Mouse (Mus musculus): Measurements from ENCODE around the gene Nhej1. TPM values are rescaled to one million over a fixed set of nuclear protein-coding genes. Genes with fewer than 3 reads are reported as not detected.

The Nhej1 gene
- polyA plus RNA-seq, 1 experiment: 5.5 TPM

DNA sequence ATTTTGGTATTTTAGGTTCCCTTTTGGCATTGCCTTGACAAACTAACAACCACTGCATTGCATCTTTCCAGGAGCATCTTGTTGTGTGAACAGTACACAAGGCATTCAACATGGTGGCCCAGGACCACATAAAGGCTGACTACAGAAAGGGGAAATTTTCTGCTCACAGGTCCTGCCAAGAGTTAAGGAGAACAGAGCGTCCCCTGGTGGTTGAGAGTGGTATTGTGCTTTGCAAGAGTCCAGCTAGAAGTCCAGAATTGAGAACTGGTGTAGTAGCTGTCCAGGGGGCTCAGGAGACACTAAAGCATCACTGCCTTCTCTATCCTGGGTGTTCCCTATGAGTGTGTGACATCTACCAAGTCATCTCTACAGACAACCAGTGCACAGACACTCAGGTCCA is 124.5 kb downstream of the Nhej1 start:
- H3K4me1 ChIP-seq (replicated peaks; ENCODE audit: control insufficient read depth, insufficient read depth, low read length): no peaks in the 10 kb centered on the region
- no peaks in the 10 kb centered on the region for H3K36me3 ChIP-seq (ENCODE audit: control insufficient read depth, insufficient read depth, low read length)
- DNase-seq: peak; percentile 20
- WGBS: 3% methylated on average over 1 of the region's 1 CpGs
- no peak for TF ChIP-seq POLR2A (IDR thresholded peaks at IDR 0.05; ENCODE audit: control insufficient read depth, extremely low read depth, insufficient read depth, low read length, poor library complexity)
- TF ChIP-seq CTCF (IDR thresholded peaks at IDR 0.05; ENCODE audit: borderline replicate concordance, control insufficient read depth, extremely low read depth, insufficient read depth, low read length, poor library complexity): no peak
- no peak overlapping the region for H3K4me3 ChIP-seq (ENCODE audit: control insufficient read depth, insufficient read depth, low read length)
- H3K27ac ChIP-seq (ENCODE audit: control insufficient read depth, insufficient read depth, low read length): no peak overlapping the region
- H3K27me3 ChIP-seq (ENCODE audit: control insufficient read depth, insufficient read depth, low read length): no peaks in the 10 kb centered on the region

DNA sequence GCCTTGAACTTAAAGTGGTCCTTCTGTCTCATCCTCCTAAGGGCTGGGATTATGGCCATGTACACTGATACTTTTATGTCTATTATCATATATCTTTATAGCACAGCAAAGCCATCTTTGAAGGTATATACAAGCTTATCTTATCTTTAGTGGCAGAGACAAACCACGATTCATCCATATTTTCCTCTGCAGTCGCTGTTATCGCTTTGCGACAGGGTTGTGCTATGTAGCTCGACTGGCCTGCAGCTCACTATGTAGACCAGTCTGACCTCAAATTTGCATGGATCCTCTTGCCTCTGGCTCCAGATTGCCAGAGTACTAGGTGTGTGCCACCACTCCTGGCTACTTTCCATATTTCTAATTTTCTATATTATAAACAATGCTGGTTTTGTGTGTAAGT is 125.8 kb downstream of the Nhej1 start:
- no peaks in the 10 kb centered on the region for H3K4me1 ChIP-seq (replicated peaks; ENCODE audit: control insufficient read depth, insufficient read depth, low read length)
- H3K36me3 ChIP-seq (ENCODE audit: control insufficient read depth, insufficient read depth, low read length): no peaks in the 10 kb centered on the region
- no peak for DNase-seq
- no peak overlapping the region for H3K4me3 ChIP-seq (ENCODE audit: control insufficient read depth, insufficient read depth, low read length)
- no peak for TF ChIP-seq POLR2A (IDR thresholded peaks at IDR 0.05; ENCODE audit: control insufficient read depth, extremely low read depth, insufficient read depth, low read length, poor library complexity)
- H3K27ac ChIP-seq (ENCODE audit: control insufficient read depth, insufficient read depth, low read length): no peak overlapping the region
- whole genome bisulfite sequencing: 78% methylated on average over 5 of the region's 5 CpGs
- H3K27me3 ChIP-seq (ENCODE audit: control insufficient read depth, insufficient read depth, low read length): no peaks in the 10 kb centered on the region

DNA sequence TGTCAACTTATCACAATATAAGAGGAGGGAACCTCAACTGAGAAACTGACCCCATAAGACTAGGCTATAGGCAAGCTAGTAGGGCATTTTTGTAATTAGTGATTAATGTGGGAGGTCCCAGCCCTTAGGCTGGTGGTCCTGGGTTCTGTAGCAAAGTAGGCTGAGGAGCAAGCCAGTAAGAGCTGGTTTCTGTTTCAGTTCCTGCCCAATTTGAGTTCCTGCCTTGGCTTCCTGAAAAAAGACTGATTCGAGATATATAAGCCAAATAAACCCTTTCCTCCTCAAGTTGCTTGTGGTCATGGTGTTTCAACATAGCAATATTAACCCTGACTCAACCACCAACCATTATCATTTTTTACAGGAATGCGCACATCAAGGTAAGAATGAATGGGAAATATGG is 127.8 kb downstream of the Nhej1 start:
- H3K36me3 ChIP-seq (ENCODE audit: control insufficient read depth, insufficient read depth, low read length): no peaks in the 10 kb centered on the region
- DNase-seq: no peak
- H3K27ac ChIP-seq (ENCODE audit: control insufficient read depth, insufficient read depth, low read length): no peak overlapping the region
- H3K4me3 ChIP-seq (ENCODE audit: control insufficient read depth, insufficient read depth, low read length): no peak overlapping the region
- WGBS: 52% methylated on average over 2 of the region's 2 CpGs
- H3K4me1 ChIP-seq (replicated peaks; ENCODE audit: control insufficient read depth, insufficient read depth, low read length): no peaks in the 10 kb centered on the region
- TF ChIP-seq POLR2A (IDR thresholded peaks at IDR 0.05; ENCODE audit: control insufficient read depth, extremely low read depth, insufficient read depth, low read length, poor library complexity) (no peak), CTCF (IDR thresholded peaks at IDR 0.05; ENCODE audit: borderline replicate concordance, control insufficient read depth, extremely low read depth, insufficient read depth, low read length, poor library complexity) (no peak)
- no peaks in the 10 kb centered on the region for H3K27me3 ChIP-seq (ENCODE audit: control insufficient read depth, insufficient read depth, low read length)

DNA sequence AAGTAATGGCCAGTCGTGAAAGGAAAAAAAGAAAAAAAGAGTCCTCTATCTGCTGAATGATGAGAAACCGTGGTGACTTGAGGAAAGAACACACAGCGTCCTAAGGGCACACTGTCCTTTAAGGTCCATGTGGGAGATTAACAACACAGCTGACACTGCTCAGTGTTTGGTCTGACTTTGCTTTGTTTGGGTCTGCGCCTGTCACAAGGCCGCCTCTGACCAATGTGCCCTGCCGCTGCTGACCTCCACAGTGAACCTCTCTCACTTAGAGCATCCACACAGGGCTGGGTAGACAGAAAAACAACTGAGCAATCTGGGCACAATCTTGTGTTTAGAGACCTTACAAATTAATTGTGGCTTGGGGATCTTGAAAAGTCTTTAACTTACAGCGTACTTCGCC is 148.0 kb downstream of the Nhej1 start:
- H3K27ac ChIP-seq (ENCODE audit: control insufficient read depth, insufficient read depth, low read length): no peak overlapping the region
- no peak for DNase-seq
- H3K4me1 ChIP-seq (replicated peaks; ENCODE audit: control insufficient read depth, insufficient read depth, low read length): no peaks in the 10 kb centered on the region
- no peaks in the 10 kb centered on the region for H3K36me3 ChIP-seq (ENCODE audit: control insufficient read depth, insufficient read depth, low read length)
- 96% methylated on average over 8 of the region's 8 CpGs for WGBS
- no peaks in the 10 kb centered on the region for H3K27me3 ChIP-seq (ENCODE audit: control insufficient read depth, insufficient read depth, low read length)
- no peak overlapping the region for H3K4me3 ChIP-seq (ENCODE audit: control insufficient read depth, insufficient read depth, low read length)
- TF ChIP-seq CTCF (IDR thresholded peaks at IDR 0.05; ENCODE audit: borderline replicate concordance, control insufficient read depth, extremely low read depth, insufficient read depth, low read length, poor library complexity): no peak
- no peak for TF ChIP-seq POLR2A (IDR thresholded peaks at IDR 0.05; ENCODE audit: control insufficient read depth, extremely low read depth, insufficient read depth, low read length, poor library complexity)

DNA sequence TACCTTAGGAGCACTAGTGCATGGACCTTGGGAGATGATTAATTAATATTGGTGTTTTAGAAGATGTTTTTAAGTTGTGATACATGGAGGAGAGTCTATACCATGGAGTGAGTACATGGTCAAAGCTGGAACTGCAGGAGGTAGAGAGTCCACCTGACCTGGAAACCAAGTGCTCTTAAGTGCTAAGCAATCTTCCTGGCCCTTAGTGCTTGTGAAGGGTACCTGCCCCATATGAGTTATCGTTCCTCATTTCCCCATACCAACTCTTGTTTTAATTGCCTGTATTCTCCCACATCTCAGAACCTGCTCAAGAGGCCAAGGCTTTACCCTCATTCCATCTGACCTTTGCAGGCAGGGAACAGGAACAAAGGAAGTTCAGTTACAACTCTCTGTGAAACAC is 149.1 kb downstream of the Nhej1 start:
- 96% methylated on average over 1 of the region's 1 CpGs for WGBS
- Histone ChIP-seq H3K4me3 (ENCODE audit: control insufficient read depth, insufficient read depth, low read length) (no peak overlapping the region), H3K27ac (ENCODE audit: control insufficient read depth, insufficient read depth, low read length) (no peak overlapping the region), H3K36me3 (ENCODE audit: control insufficient read depth, insufficient read depth, low read length) (no peaks in the 10 kb centered on the region), H3K4me1 (replicated peaks; ENCODE audit: control insufficient read depth, insufficient read depth, low read length) (no peaks in the 10 kb centered on the region), H3K27me3 (ENCODE audit: control insufficient read depth, insufficient read depth, low read length) (no peaks in the 10 kb centered on the region)
- TF ChIP-seq POLR2A (IDR thresholded peaks at IDR 0.05; ENCODE audit: control insufficient read depth, extremely low read depth, insufficient read depth, low read length, poor library complexity): no peak
- TF ChIP-seq CTCF (IDR thresholded peaks at IDR 0.05; ENCODE audit: borderline replicate concordance, control insufficient read depth, extremely low read depth, insufficient read depth, low read length, poor library complexity): no peak
- no peak for DNase-seq

DNA sequence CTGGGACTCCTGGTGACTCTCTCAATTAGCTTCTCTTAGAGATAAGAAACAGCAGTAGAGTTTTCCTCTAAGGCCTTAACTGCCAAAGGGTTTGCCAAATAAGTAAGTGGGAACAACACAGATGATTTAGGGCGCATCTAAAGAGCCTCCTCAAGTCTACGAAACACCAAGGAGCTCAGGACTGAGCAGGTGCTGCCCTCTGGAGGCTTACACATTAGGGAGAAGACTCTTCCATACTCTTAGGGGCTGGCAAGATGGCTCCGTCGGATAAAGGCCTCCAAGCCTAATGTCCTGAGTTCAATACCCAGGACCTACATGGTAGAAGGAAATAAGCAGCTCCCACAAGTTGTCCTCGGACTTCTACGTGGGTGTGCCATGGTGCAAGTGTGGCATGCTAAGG is 151.4 kb downstream of the Nhej1 start:
- Histone ChIP-seq H3K36me3 (ENCODE audit: control insufficient read depth, insufficient read depth, low read length) (no peaks in the 10 kb centered on the region), H3K4me3 (ENCODE audit: control insufficient read depth, insufficient read depth, low read length) (no peak overlapping the region), H3K4me1 (replicated peaks; ENCODE audit: control insufficient read depth, insufficient read depth, low read length) (no peaks in the 10 kb centered on the region), H3K27me3 (ENCODE audit: control insufficient read depth, insufficient read depth, low read length) (no peaks in the 10 kb centered on the region), H3K27ac (ENCODE audit: control insufficient read depth, insufficient read depth, low read length) (no peak overlapping the region)
- WGBS: 90% methylated on average over 6 of the region's 6 CpGs
- no peak for DNase-seq
- TF ChIP-seq POLR2A (IDR thresholded peaks at IDR 0.05; ENCODE audit: control insufficient read depth, extremely low read depth, insufficient read depth, low read length, poor library complexity) (no peak), CTCF (IDR thresholded peaks at IDR 0.05; ENCODE audit: borderline replicate concordance, control insufficient read depth, extremely low read depth, insufficient read depth, low read length, poor library complexity) (no peak)

DNA sequence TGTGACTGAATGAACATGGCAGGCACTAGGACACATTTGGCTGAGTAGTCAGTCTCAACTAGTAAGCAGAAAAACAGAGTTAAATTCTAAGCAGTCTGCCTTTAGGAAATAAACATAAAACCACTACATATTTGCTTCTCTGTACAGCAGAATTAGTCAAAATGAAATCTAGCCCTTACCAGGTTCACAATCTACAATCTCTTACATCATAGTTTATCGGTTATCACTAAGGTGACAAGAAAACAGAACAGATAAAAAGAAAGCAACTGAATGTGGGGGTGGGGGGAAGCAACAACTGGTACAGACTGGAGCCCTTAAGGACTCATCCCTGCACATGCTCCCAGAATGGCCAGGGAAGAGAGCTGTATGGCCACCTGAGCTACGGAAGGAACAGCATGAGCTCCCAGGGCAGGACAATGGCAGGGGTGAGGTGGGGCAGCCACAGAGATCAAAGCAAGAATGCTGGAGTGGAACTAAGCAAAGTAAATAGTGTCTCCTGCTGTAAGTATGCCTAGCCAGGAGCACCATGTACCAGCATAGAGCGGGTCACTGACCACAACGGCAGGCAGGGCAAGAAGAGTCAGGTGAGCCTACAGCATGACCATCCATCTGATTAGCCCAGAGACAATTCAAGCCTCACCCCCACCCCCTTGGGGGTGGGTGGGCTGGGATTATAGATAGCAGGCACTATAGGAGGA is 153.5 kb downstream of the Nhej1 start:
- DNase-seq: no peak
- TF ChIP-seq POLR2A (IDR thresholded peaks at IDR 0.05; ENCODE audit: control insufficient read depth, extremely low read depth, insufficient read depth, low read length, poor library complexity) (no peak), CTCF (IDR thresholded peaks at IDR 0.05; ENCODE audit: borderline replicate concordance, control insufficient read depth, extremely low read depth, insufficient read depth, low read length, poor library complexity) (no peak)
- WGBS: 88% methylated on average over 4 of the region's 4 CpGs
- Histone ChIP-seq H3K27ac (ENCODE audit: control insufficient read depth, insufficient read depth, low read length) (no peak overlapping the region), H3K4me1 (replicated peaks; ENCODE audit: control insufficient read depth, insufficient read depth, low read length) (no peaks in the 10 kb centered on the region), H3K27me3 (ENCODE audit: control insufficient read depth, insufficient read depth, low read length) (no peaks in the 10 kb centered on the region), H3K36me3 (ENCODE audit: control insufficient read depth, insufficient read depth, low read length) (no peaks in the 10 kb centered on the region), H3K4me3 (ENCODE audit: control insufficient read depth, insufficient read depth, low read length) (no peak overlapping the region)
